Mouse (Mus musculus) embryonic facial prominence, embryonic 14.5 days (tissue): ENCODE data around the gene Ctla2a. TPM values are rescaled to one million over a fixed set of nuclear protein-coding genes. Genes with fewer than 3 reads are reported as not detected.
"Not testable (repeated sequence)": the region's sequence is repeated elsewhere in the genome, so short reads cannot be mapped to it uniquely, and the experiment has no call there.

Experiments used
- ATAC-seq: fragments of 200-750 bp; cut with Nextera tagmentation; 2 replicates; pipeline ENCODE4 v1.8.0; 2017; ENCODE audit warnings: low read depth, moderate number of reproducible peaks, moderate TSS enrichment
- DNase-seq: peaks from one replicate; pipeline ENCODE4 v3.0.0-alpha.2; 2015; ENCODE audit warnings: low spot score
- H3K27ac ChIP-seq: fragments of 300-500 bp; sonication (generic); replicated peaks from 2 replicates; pipeline ENCODE4 v1.5.1; 2014; ENCODE audit warnings: low read depth, mild to moderate bottlenecking, low read length, moderate library complexity
- H3K27me3 ChIP-seq: fragments of 300-500 bp; sonication (generic); replicated peaks from 2 replicates; pipeline ENCODE4 v1.6.1; 2014; ENCODE audit warnings: low read length; ENCODE audit not compliant: control insufficient read depth, insufficient read depth
- H3K36me3 ChIP-seq: fragments of 300-500 bp; sonication (generic); 2 replicates; pipeline ENCODE4 v1.6.1; 2014; ENCODE audit warnings: low read length, mixed read lengths; ENCODE audit not compliant: control insufficient read depth, insufficient read depth
- H3K4me1 ChIP-seq: fragments of 300-500 bp; sonication (generic); 2 replicates; pipeline ENCODE4 v1.6.1; 2014; ENCODE audit warnings: antibody characterized with exemption, low read length; ENCODE audit not compliant: control insufficient read depth, insufficient read depth
- H3K4me2 ChIP-seq: fragments of 300-500 bp; sonication (generic); 2 replicates; pipeline ENCODE4 v1.6.1; 2014; ENCODE audit warnings: low read depth, mild to moderate bottlenecking, low read length, moderate library complexity, mixed read lengths
- H3K4me3 ChIP-seq: fragments of 300-500 bp; sonication (generic); 2 replicates; pipeline ENCODE4 v1.5.1; 2014; ENCODE audit warnings: low read depth, mild to moderate bottlenecking, low read length
- H3K9ac ChIP-seq: fragments of 300-500 bp; sonication (generic); 2 replicates; pipeline ENCODE4 v1.6.1; 2014; ENCODE audit warnings: low read depth, mild to moderate bottlenecking, low read length, moderate library complexity, mixed read lengths
- H3K9me3 ChIP-seq: fragments of 300-500 bp; sonication (generic); 2 replicates; pipeline ENCODE4 v1.6.1; 2016; ENCODE audit warnings: low read length; ENCODE audit not compliant: control insufficient read depth
- WGBS: fragments of 180-500 bp; shearing (Covaris S2); extraction: QIAGEN DNeasy Blood & Tissue Kit; methylation state at CpG from one replicate; pipeline ENCODE4 v1.1.7; 2014; 5-methylcytosine and 5-hydroxymethylcytosine counted together
- polyA plus RNA-seq: library from polyadenylated mRNA; unstranded; fragments of >200 nt; fragmentation: Nextera tagmentation; extraction: Ambion mirVana; gene quantifications from 2 replicates; pipeline ENCODE4 v1.2.1, GENCODE M21; 2014

Ctla2a gene
- 34.8 and 38.2 TPM in 2 replicates for polyA plus RNA-seq

DNA sequence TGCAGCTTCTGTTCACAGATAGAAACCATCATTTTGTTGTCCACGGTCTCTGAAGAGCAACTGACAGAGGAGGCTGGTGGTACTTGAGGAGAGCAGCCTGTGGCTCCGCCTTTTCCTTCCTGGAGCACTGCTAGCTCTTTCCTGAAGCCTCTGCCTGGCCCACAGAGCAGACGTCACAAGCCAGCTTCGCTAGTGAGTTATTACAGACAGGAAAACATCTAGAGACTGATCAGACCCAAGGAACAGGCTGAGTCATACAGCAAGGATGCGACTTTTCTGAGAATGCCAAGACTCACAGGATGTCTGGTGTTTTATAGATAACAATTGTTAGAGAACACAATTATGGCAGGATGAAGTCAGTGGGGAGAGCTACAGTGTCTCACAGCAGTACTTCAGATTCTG lies at the start of gene Ctla2a, which contains the start of gene Gm49391:
Gene Ctla2a (minus strand): TSS at position 126 of the 402 bp plus-strand sequence.
Gene Gm49391 (minus strand): TSS at position 72 of the 402 bp plus-strand sequence.
- no peak within 1 kb of the TSS for H3K4me3 ChIP-seq
- no peaks in the 10 kb centered on the region for H3K27me3 ChIP-seq
- no peak within 1 kb of the TSS for H3K9ac ChIP-seq
- H3K4me1 ChIP-seq, result no peaks in the 10 kb centered on the region
- H3K27ac ChIP-seq, result no peak within 1 kb of the TSS
- 58% methylated on average over 5 of the region's 5 CpGs for WGBS
- no peak within 1 kb of the TSS for H3K4me2 ChIP-seq
- H3K36me3 ChIP-seq, result no peaks in the 10 kb centered on the region
- peak; percentile 33 for DNase-seq
- ATAC-seq, result no peak
- no peaks in the 10 kb centered on the region for H3K9me3 ChIP-seq

DNA sequence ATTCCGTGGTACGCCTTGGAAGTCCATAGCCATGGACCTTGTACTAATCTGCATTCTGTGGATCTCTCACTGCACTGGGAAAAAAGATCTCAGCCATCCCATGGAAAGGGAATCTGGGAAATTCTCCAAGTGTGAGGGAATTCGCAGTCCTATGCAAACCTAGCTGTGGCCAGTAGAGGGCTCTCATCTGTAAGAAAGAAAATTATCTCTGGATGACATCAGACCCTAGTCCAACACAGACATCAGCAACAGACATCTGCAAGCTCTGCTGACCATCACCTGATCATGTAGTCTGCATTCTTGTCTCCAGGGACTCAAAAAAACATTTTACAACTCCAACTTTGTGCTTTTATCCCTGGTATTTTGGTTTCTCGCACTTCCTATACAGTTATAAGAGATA lies 35.9 kb upstream of the Ctla2a start:
- H3K9ac ChIP-seq, DNase-seq, H3K4me1 ChIP-seq, ATAC-seq, H3K9me3 ChIP-seq, H3K4me2 ChIP-seq, H3K27me3 ChIP-seq, H3K27ac ChIP-seq, H3K36me3 ChIP-seq, H3K4me3 ChIP-seq: not testable (repeated sequence)
- 63% methylated on average over 4 of the region's 4 CpGs for WGBS

- WGBS, result 24% methylated on average over 4 of the region's 5 CpGs
- H3K36me3 ChIP-seq, DNase-seq: not testable (repeated sequence)
Observed at GRCm38 (mm10) chr13:60963985-60964384, 27.6 kb upstream of the Ctla2a start.

DNA sequence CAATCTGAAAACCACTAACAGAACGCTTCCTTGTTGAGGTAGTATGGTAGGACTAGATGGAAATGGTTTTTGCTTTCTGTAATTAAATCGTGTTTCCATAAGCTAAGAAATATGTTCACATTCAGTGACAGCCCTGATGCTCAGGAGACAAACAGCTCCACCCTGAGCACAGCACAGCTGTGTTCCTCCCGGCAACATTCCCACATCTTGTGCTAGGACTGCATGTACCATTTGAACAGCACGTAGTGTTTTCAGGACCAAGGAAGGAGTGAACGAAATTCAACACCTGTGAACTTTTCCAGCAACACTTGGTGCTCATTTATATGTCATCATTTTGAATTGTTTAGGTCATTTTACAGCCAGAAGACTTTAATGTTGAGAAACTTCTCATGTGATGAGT lies 25.3 kb upstream of the Ctla2a start:
- H3K36me3 ChIP-seq, result no peaks in the 10 kb centered on the region
- no peak for ATAC-seq
- WGBS, result 64% methylated on average over 5 of the region's 5 CpGs

More at GRCm38 (mm10) chr13:60963985-60964384, 27.6 kb upstream of the Ctla2a start:
- not testable (repeated sequence) for ATAC-seq, H3K4me3 ChIP-seq, H3K27ac ChIP-seq, H3K4me2 ChIP-seq, H3K9me3 ChIP-seq, H3K9ac ChIP-seq, H3K27me3 ChIP-seq, H3K4me1 ChIP-seq

GRCm38 (mm10) chr13:60941884-60942283 lies 5.5 kb upstream of the Ctla2a start, which contains the start of gene Tpbpa:
Tpbpa (minus strand) TSS chr13:60941984.
- H3K27ac ChIP-seq, H3K36me3 ChIP-seq, ATAC-seq, H3K4me2 ChIP-seq, H3K9ac ChIP-seq, H3K9me3 ChIP-seq, H3K4me1 ChIP-seq, DNase-seq, H3K27me3 ChIP-seq, H3K4me3 ChIP-seq: not testable (repeated sequence)
- WGBS, result 72% methylated on average over 3 of the region's 3 CpGs

More for the DNA sequence above, 25.3 kb upstream of the Ctla2a start:
- Histone ChIP-seq H3K27ac (no peak overlapping the region), H3K4me3 (no peak overlapping the region), H3K4me2 (no peak overlapping the region), H3K4me1 (no peaks in the 10 kb centered on the region), H3K9ac (no peak overlapping the region), H3K9me3 (peaks cover 6% of the 10 kb centered on the region; the same call in 1 of the 2 replicates), H3K27me3 (no peaks in the 10 kb centered on the region)
- DNase-seq, result no peak

DNA sequence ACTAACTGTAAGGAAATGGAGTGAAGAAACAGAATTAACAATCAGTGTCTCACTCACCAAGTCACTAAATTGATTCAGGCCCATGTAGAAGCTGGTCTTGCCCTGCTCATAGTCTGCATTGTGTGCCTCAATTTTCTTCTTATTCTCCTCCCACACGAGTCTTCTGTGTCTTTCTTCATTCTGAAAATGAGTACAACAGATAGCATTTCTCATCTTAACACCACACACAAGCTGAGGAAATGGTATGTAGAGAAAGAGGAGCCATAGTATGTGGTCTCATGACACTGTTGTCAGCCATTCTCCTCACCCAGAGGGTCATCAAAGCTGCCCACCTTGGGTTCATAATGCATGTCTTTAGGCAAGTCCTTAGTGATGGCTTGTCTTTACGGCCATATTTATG lies 935 bp downstream of the Ctla2a start, which contains the start of gene Gm49393:
Gene Gm49393 (minus strand): TSS at position 101 of the 400 bp plus-strand sequence.
- WGBS, result 60% methylated on average over 2 of the region's 2 CpGs
- not testable (repeated sequence) for H3K4me1 ChIP-seq, H3K9me3 ChIP-seq, ATAC-seq, H3K27me3 ChIP-seq, DNase-seq, H3K36me3 ChIP-seq, H3K27ac ChIP-seq, H3K4me3 ChIP-seq, H3K4me2 ChIP-seq, H3K9ac ChIP-seq

DNA sequence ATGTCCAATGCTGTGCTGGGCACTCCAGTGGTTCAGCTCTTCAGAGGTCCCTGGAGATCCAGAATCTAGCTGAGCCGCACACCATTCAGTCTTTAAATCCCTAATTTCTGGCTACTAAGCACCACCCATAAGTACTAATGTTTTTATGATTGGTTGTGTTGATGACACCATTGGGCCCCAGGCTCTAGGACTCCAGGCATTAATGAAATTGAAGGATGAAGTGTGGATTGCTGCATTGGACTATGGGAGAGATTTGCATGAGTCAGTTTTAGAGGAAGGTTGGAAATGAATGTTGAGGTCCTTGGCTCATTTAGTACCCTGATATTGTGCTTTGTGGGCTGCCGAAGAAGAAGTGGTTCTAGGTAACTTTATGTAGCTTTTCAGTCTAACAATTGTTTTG lies 31.6 kb downstream of the Ctla2a start, which contains the start of gene Tpbpb:
Gene Tpbpb (minus strand): TSS at position 101 of the 400 bp plus-strand sequence.
- H3K36me3 ChIP-seq, H3K4me3 ChIP-seq, ATAC-seq, DNase-seq, H3K4me2 ChIP-seq, H3K4me1 ChIP-seq, H3K9me3 ChIP-seq, H3K27me3 ChIP-seq, H3K27ac ChIP-seq, H3K9ac ChIP-seq: not testable (repeated sequence)
- 84% methylated on average over 2 of the region's 2 CpGs for WGBS

DNA sequence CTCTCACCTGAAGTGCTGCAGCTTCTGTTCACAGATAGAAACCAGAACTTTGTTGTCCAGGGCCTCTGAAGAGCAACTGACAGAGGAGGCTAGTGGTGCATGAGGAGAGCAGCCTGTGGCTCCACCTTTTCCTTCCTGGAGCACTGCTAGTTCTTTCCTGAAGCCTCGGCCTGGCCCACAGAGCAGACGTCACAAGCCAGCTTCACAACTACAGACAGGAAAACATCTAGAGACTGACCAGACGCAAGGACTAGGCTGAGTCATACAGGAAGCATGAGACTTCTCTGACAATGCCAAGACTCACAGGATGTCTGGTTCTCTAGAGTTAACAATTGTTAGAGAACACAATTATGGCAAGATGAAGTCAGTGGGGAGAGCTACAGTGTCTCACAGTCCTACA lies 39.1 kb downstream of the Ctla2a start, which contains the start of gene Ctla2b:
Gene Ctla2b (minus strand): TSS at position 120 of the 400 bp plus-strand sequence.
- ATAC-seq (no peak), DNase-seq (peak; percentile 23)
- Histone ChIP-seq H3K9me3 (no peaks in the 10 kb centered on the region), H3K4me2 (no peak within 1 kb of the TSS), H3K36me3 (no peaks in the 10 kb centered on the region), H3K9ac (no peak within 1 kb of the TSS), H3K4me1 (no peaks in the 10 kb centered on the region), H3K27ac (no peak within 1 kb of the TSS), H3K27me3 (no peaks in the 10 kb centered on the region), H3K4me3 (no peak within 1 kb of the TSS)
- 71% methylated on average over 3 of the region's 3 CpGs for WGBS

DNA sequence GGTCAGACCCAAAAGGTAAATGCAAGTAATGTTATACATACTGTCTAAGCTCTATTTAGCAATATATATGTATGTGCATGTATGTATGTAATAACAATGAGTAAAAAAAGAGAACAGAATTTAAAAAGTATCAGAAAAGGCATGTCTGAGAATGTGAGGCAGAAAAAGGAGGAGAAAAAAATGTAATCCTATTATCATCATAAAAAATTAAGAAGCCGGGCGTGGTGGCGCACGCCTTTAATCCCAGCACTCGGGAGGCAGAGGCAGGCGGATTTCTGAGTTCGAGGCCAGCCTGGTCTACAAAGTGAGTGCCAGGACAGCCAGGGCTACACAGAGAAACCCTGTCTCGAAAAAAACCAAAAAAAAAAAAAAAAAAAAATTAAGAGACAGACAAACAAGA lies 39.6 kb downstream of the Ctla2a start, which contains the start of gene Gm49392:
Gene Gm49392 (minus strand): TSS at position 101 of the 400 bp plus-strand sequence.
- not testable (repeated sequence) for H3K9ac ChIP-seq, ATAC-seq, DNase-seq, H3K4me1 ChIP-seq, H3K27me3 ChIP-seq, H3K4me3 ChIP-seq, H3K4me2 ChIP-seq, H3K27ac ChIP-seq, H3K9me3 ChIP-seq, H3K36me3 ChIP-seq
- 88% methylated on average over 7 of the region's 8 CpGs for WGBS
